Mouse (Mus musculus) megakaryocyte, embryonic 14.5 days (primary cell): ENCODE measurements at regions not wholly inside any gene's neighbourhood (a gene's known extent, or its start where the extent isn't known, plus 50 kb on each side); places are given as distances from the start of the nearest gene placed in this dataset.

Experiments
- FLI1 ChIP-seq: IDR thresholded peaks from 2 replicates; pipeline ENCODE4 v1.6.1; 2012; ENCODE audit warnings: low read length, inconsistent platforms, mixed read lengths
- GATA1 ChIP-seq: IDR thresholded peaks from 3 replicates; pipeline ENCODE4 v1.6.1; 2012; ENCODE audit warnings: mixed read lengths, low read length, inconsistent platforms, borderline replicate concordance

- TF ChIP-seq GATA1, result no peak
- TF ChIP-seq FLI1, result no peak
Observed at GRCm38 (mm10) chr7:72726214-72726854, 419.9 kb upstream of the Mctp2 start.
